31 mouse cellular contexts compared by ENCODE assay signal in genomic region chr16:41640876-41641275, GRCm38 (mm10).
DNase-seq lines count a peak whose midpoint lies in the region; ATAC-seq and TF ChIP-seq lines count a peak whose summit lies in the region.
"Had no signal": no experiment of that assay in that cellular context is flagged by ENCODE, and none has a peak within 500 bp of the region (broad histone marks: within the 10 kb centered on the region; RNA-seq: fewer than 3 reads in every experiment).

No protein-coding gene starts in this region.

- DNase-seq in cerebellum, postnatal 25 days, result peak; percentile 19 to 40
- no peak for DNase-seq in midbrain, postnatal 0 days (ENCODE audit: low spot score)
- no peak for DNase-seq in lung, adult 2 months
- DNase-seq in kidney, postnatal 25 days, result no peak
- DNase-seq: adrenal gland, adult 2 months; adrenal gland, postnatal 36 days; gastrocnemius, adult 2 months; gastrocnemius, postnatal 36 days; heart, adult 18-20 months; heart, postnatal 4 days; kidney, adult 11 months; kidney, postnatal 14 days; liver, postnatal 0 days; lung, postnatal 4 days; right cerebral cortex, adult 18-20 months; right cerebral cortex, postnatal 4 days; thymus, adult 18-20 months; thymus, postnatal 36 days had no signal

- no peak overlapping the region for H3K4me2 ChIP-seq in midbrain, embryonic 13.5 days (replicated peaks)
- H3K4me2 ChIP-seq in midbrain, postnatal 0 days (ENCODE audit: low read depth, low read length, poor library complexity, severe bottlenecking), result no peak overlapping the region
- H3K4me2 ChIP-seq in midbrain, embryonic 15.5 days, result no peak overlapping the region
- H3K4me2 ChIP-seq: forebrain, embryonic 15.5 days; heart, embryonic 11.5 days; hindbrain, embryonic 14.5 days; liver, embryonic 12.5 days; neural tube, embryonic 15.5 days had no signal

- no peaks in the 10 kb centered on the region for H3K27me3 ChIP-seq in midbrain, embryonic 13.5 days
- no peaks in the 10 kb centered on the region for H3K27me3 ChIP-seq in midbrain, postnatal 0 days (ENCODE audit: insufficient read depth, low read length)
- H3K27me3 ChIP-seq in midbrain, embryonic 15.5 days (replicated peaks), result no peaks in the 10 kb centered on the region
- H3K27me3 ChIP-seq: forebrain, embryonic 15.5 days; liver, embryonic 12.5 days; megakaryocyte, embryonic 14.5 days; neural tube, embryonic 15.5 days had no signal

- WGBS in midbrain, embryonic 13.5 days, result 45% methylated on average over 2 of the region's 2 CpGs
- WGBS in midbrain, postnatal 0 days, result 31% methylated on average over 2 of the region's 2 CpGs
- 33% methylated on average over 2 of the region's 2 CpGs for WGBS in midbrain, embryonic 15.5 days
- WGBS in lung, adult 2 months, result 39% methylated on average over 2 of the region's 2 CpGs

- no peak overlapping the region for H3K27ac ChIP-seq in midbrain, embryonic 13.5 days
- no peak overlapping the region for H3K27ac ChIP-seq in midbrain, postnatal 0 days (ENCODE audit: low read depth, low read length)
- H3K27ac ChIP-seq in midbrain, embryonic 15.5 days, result no peak overlapping the region
- H3K27ac ChIP-seq: forebrain, embryonic 15.5 days; gastrocnemius, adult 2 months; hindbrain, embryonic 14.5 days; liver, embryonic 12.5 days; neural tube, embryonic 15.5 days; stomach, postnatal 0 days had no signal

- H3K4me3 ChIP-seq in midbrain, embryonic 13.5 days (replicated peaks), result no peak overlapping the region
- no peak overlapping the region for H3K4me3 ChIP-seq in midbrain, postnatal 0 days (ENCODE audit: low read depth, low read length)
- H3K4me3 ChIP-seq in midbrain, embryonic 15.5 days, result no peak overlapping the region
- no peak overlapping the region for H3K4me3 ChIP-seq in lung, adult 2 months (replicated peaks; ENCODE audit: extremely low read depth, low read depth, low read length)
- H3K4me3 ChIP-seq: forebrain, embryonic 15.5 days; gastrocnemius, adult 2 months; liver, embryonic 12.5 days; megakaryocyte, embryonic 14.5 days; neural tube, embryonic 15.5 days had no signal

- TF ChIP-seq POLR2A in lung, adult 2 months (IDR thresholded peaks at IDR 0.05; ENCODE audit: borderline replicate concordance, extremely low read depth, low read depth, low read length), result no peak

- no peak overlapping the region for H3K9ac ChIP-seq in midbrain, embryonic 13.5 days (replicated peaks)
- no peak overlapping the region for H3K9ac ChIP-seq in midbrain, postnatal 0 days (replicated peaks; ENCODE audit: low read length, poor library complexity, severe bottlenecking)
- no peak overlapping the region for H3K9ac ChIP-seq in midbrain, embryonic 15.5 days
- H3K9ac ChIP-seq: forebrain, embryonic 15.5 days; hindbrain, embryonic 14.5 days; liver, embryonic 12.5 days; liver, postnatal 0 days; neural tube, embryonic 15.5 days had no signal

- TF ChIP-seq CTCF in midbrain, postnatal 0 days (IDR thresholded peaks at IDR 0.05), result no peak
- no peak for TF ChIP-seq CTCF in lung, adult 2 months (IDR thresholded peaks at IDR 0.05; ENCODE audit: insufficient read depth, low read length)

- ATAC-seq in cerebellum, adult (ENCODE audit: insufficient number of reproducible peaks, low FRiP score, low TSS enrichment), result no peak
- ATAC-seq in midbrain, embryonic 13.5 days, result peak; percentile 43; the same call in 1 of the 2 replicates
- ATAC-seq in midbrain, postnatal 0 days (ENCODE audit: low FRiP score), result no peak
- 0 out of 2 replicates have a peak, but pooled peaks have one; percentile 50 for ATAC-seq in midbrain, embryonic 15.5 days (replicated peaks)
- ATAC-seq: activated CD4-positive, CD25-positive, alpha-beta regulatory T cell, adult 4 months; forebrain, embryonic 15.5 days; inflammation-experienced regulatory T-cells, adult 6 months; liver, embryonic 12.5 days; liver, postnatal 0 days; lung, postnatal 0 days had no signal

- H3K4me1 ChIP-seq in midbrain, embryonic 13.5 days (replicated peaks), result peaks cover 5% of the 10 kb centered on the region
- no peaks in the 10 kb centered on the region for H3K4me1 ChIP-seq in midbrain, postnatal 0 days (ENCODE audit: insufficient read depth, low read length)
- peaks cover 10% of the 10 kb centered on the region for H3K4me1 ChIP-seq in midbrain, embryonic 15.5 days
- no peaks in the 10 kb centered on the region for H3K4me1 ChIP-seq in lung, adult 2 months (ENCODE audit: control insufficient read depth, insufficient read depth, low read length)
- H3K4me1 ChIP-seq: forebrain, embryonic 15.5 days; liver, embryonic 12.5 days; megakaryocyte, embryonic 14.5 days had no signal

- H3K9me3 ChIP-seq in midbrain, embryonic 13.5 days, result no peaks in the 10 kb centered on the region
- no peaks in the 10 kb centered on the region for H3K9me3 ChIP-seq in midbrain, postnatal 0 days (ENCODE audit: low read length)
- H3K9me3 ChIP-seq in midbrain, embryonic 15.5 days, result no peaks in the 10 kb centered on the region
- H3K9me3 ChIP-seq: forebrain, embryonic 15.5 days; liver, embryonic 12.5 days; megakaryocyte, embryonic 14.5 days; neural tube, embryonic 15.5 days had no signal

- H3K36me3 ChIP-seq in midbrain, embryonic 13.5 days, result no peaks in the 10 kb centered on the region
- no peaks in the 10 kb centered on the region for H3K36me3 ChIP-seq in midbrain, postnatal 0 days (ENCODE audit: insufficient read depth, low read length)
- no peaks in the 10 kb centered on the region for H3K36me3 ChIP-seq in midbrain, embryonic 15.5 days (replicated peaks)
- H3K36me3 ChIP-seq: forebrain, embryonic 15.5 days; liver, embryonic 12.5 days; neural tube, embryonic 15.5 days had no signal

Comparison
In these comparisons a context has a peak if more than half of its experiments do, and no peak if none do; other contexts are left out.
1. ATAC-seq: peak in midbrain, embryonic 13.5 days (single experiment) and midbrain, embryonic 15.5 days (single experiment); none in cerebellum, adult (single experiment) and midbrain, postnatal 0 days (single experiment).
2. DNase-seq: peak in cerebellum, postnatal 25 days (2 of 2); none in midbrain, postnatal 0 days (single experiment), lung, adult 2 months (single experiment) and kidney, postnatal 25 days (0 of 2).